In genomic region chr3:144550036-144550435, GRCm38 (mm10) we compare ENCODE assay signal across 24 mouse cellular contexts. TPM values are rescaled to one million over a fixed set of nuclear protein-coding genes. Genes with fewer than 3 reads are reported as not detected.
DNase-seq lines count a peak whose midpoint lies in the region; ATAC-seq and TF ChIP-seq lines count a peak whose summit lies in the region.
"Had no signal": no experiment of that assay in that cellular context is flagged by ENCODE, and none has a peak within 500 bp of the region (broad histone marks: within the 10 kb centered on the region; RNA-seq: fewer than 3 reads in every experiment).

No protein-coding gene starts in this region.

- TF ChIP-seq CTCF in forebrain, postnatal 0 days (IDR thresholded peaks at IDR 0.05; ENCODE audit: low read depth), result no peak
- no peak for TF ChIP-seq CTCF in gastrocnemius, adult 2 months (IDR thresholded peaks at IDR 0.05)
- TF ChIP-seq CTCF in heart, adult 2 months (IDR thresholded peaks at IDR 0.05), result no peak
- TF ChIP-seq CTCF in thymus, adult 2 months (IDR thresholded peaks at IDR 0.05; ENCODE audit: borderline replicate concordance, control insufficient read depth, extremely low read depth, insufficient read depth, low read length, poor library complexity), result no peak

- H3K4me3 ChIP-seq in forebrain, embryonic 12.5 days (replicated peaks), result no peak overlapping the region
- H3K4me3 ChIP-seq in forebrain, postnatal 0 days (ENCODE audit: low read depth, low read length), result no peak overlapping the region
- H3K4me3 ChIP-seq in gastrocnemius, adult 2 months, result peak overlapping the region; percentile 24
- no peak overlapping the region for H3K4me3 ChIP-seq in heart, adult 2 months
- no peak overlapping the region for H3K4me3 ChIP-seq in thymus, adult 2 months (ENCODE audit: control insufficient read depth, insufficient read depth, low read length)
- H3K4me3 ChIP-seq: embryonic facial prominence, embryonic 10.5 days; embryonic facial prominence, embryonic 12.5 days had no signal

- TF ChIP-seq POLR2A in heart, adult 2 months (IDR thresholded peaks at IDR 0.05; ENCODE audit: insufficient read depth, low read depth, low read length), result no peak
- TF ChIP-seq POLR2A in thymus, adult 2 months (IDR thresholded peaks at IDR 0.05; ENCODE audit: control insufficient read depth, extremely low read depth, insufficient read depth, low read length, poor library complexity), result no peak

- DNase-seq in forebrain, postnatal 0 days, result no peak
- DNase-seq in gastrocnemius, adult 2 months, result peak; percentile 70
- DNase-seq in gastrocnemius, postnatal 10 days, result no peak
- DNase-seq in heart, adult 11 months, result peak; percentile 60
- DNase-seq in heart, adult 2 months, result no peak
- DNase-seq in thymus, adult 2 months, result no peak
- no peak for DNase-seq in thymus, postnatal 36 days
- DNase-seq: adrenal gland, adult 8-10 months; adrenal gland, postnatal 14 days; adrenal gland, postnatal 36 days; B cell, adult 2 months; cerebellum, adult 11-12 months; cerebellum, adult 2 months; cerebellum, adult 9-10 months; cerebellum, postnatal 10 days; cerebellum, postnatal 25 days had no signal

- 94% methylated on average over 5 of the region's 5 CpGs for WGBS in forebrain, embryonic 12.5 days
- 86% methylated on average over 5 of the region's 5 CpGs for WGBS in forebrain, postnatal 0 days
- WGBS in heart, adult 2 months, result 92% methylated on average over 5 of the region's 5 CpGs
- WGBS in thymus, adult 2 months, result 91% methylated on average over 5 of the region's 5 CpGs

- H3K27ac ChIP-seq in forebrain, embryonic 12.5 days, result peak overlapping the region; percentile 50
- H3K27ac ChIP-seq in forebrain, postnatal 0 days (ENCODE audit: low read depth, low read length), result no peak overlapping the region
- peak overlapping the region; percentile 87 for H3K27ac ChIP-seq in gastrocnemius, adult 2 months
- no peak overlapping the region for H3K27ac ChIP-seq in heart, adult 2 months
- H3K27ac ChIP-seq in thymus, adult 2 months (ENCODE audit: control insufficient read depth, insufficient read depth, low read length), result peak overlapping the region; percentile 58; the same call in 1 of the 2 replicates
- H3K27ac ChIP-seq: embryonic facial prominence, embryonic 10.5 days; embryonic facial prominence, embryonic 12.5 days had no signal

- peaks cover 53% of the 10 kb centered on the region for H3K4me1 ChIP-seq in forebrain, embryonic 12.5 days
- peaks cover 18% of the 10 kb centered on the region for H3K4me1 ChIP-seq in forebrain, postnatal 0 days (ENCODE audit: insufficient read depth)
- H3K4me1 ChIP-seq in heart, adult 2 months (ENCODE audit: control insufficient read depth, insufficient read depth, low read length), result no peaks in the 10 kb centered on the region; the same call in 1 of the 2 replicates
- peaks cover 32% of the 10 kb centered on the region for H3K4me1 ChIP-seq in thymus, adult 2 months (replicated peaks; ENCODE audit: control insufficient read depth, insufficient read depth, low read length)

- H3K27me3 ChIP-seq in forebrain, embryonic 12.5 days, result no peaks in the 10 kb centered on the region
- H3K27me3 ChIP-seq in forebrain, postnatal 0 days (ENCODE audit: insufficient read depth, low read length), result no peaks in the 10 kb centered on the region
- H3K27me3 ChIP-seq in heart, adult 2 months (ENCODE audit: control insufficient read depth, insufficient read depth, low read length), result no peaks in the 10 kb centered on the region
- no peaks in the 10 kb centered on the region for H3K27me3 ChIP-seq in thymus, adult 2 months (ENCODE audit: control insufficient read depth, insufficient read depth, low read length)
- H3K27me3 ChIP-seq: CH12.LX; embryonic facial prominence, embryonic 12.5 days; Patski had no signal

- H3K9me3 ChIP-seq in forebrain, embryonic 12.5 days, result no peaks in the 10 kb centered on the region
- H3K9me3 ChIP-seq in forebrain, postnatal 0 days (ENCODE audit: low read length), result no peaks in the 10 kb centered on the region
- H3K9me3 ChIP-seq: embryonic facial prominence, embryonic 10.5 days; embryonic facial prominence, embryonic 12.5 days; G1E had no signal

- peaks cover 2% of the 10 kb centered on the region; the same call in 1 of the 2 replicates for H3K79me2 ChIP-seq in heart, adult 2 months (replicated peaks; ENCODE audit: control insufficient read depth, insufficient read depth, low read length)

- H3K36me3 ChIP-seq in forebrain, embryonic 12.5 days (replicated peaks), result no peaks in the 10 kb centered on the region
- no peaks in the 10 kb centered on the region for H3K36me3 ChIP-seq in forebrain, postnatal 0 days (ENCODE audit: insufficient read depth)
- H3K36me3 ChIP-seq in heart, adult 2 months (ENCODE audit: control insufficient read depth, insufficient read depth, low read length), result no peaks in the 10 kb centered on the region
- no peaks in the 10 kb centered on the region for H3K36me3 ChIP-seq in thymus, adult 2 months (ENCODE audit: control insufficient read depth, insufficient read depth, low read length)
- H3K36me3 ChIP-seq: embryonic facial prominence, embryonic 10.5 days; embryonic facial prominence, embryonic 12.5 days had no signal

- no peak for ATAC-seq in forebrain, embryonic 12.5 days (ENCODE audit: low FRiP score)
- ATAC-seq in forebrain, postnatal 0 days, result no peak
- ATAC-seq: activated CD4-positive, CD25-positive, alpha-beta regulatory T cell, adult 4 months; CD4-positive, CD25-positive, alpha-beta regulatory T cell, adult 4 months; Patski had no signal

- intact Hi-C loops in gastrocnemius, adult 2 months (cut with DNase I), result loop anchor here (5.0 kb wide), 1 partner anchor 43 kb away; no protein-coding TSS in a partner anchor
- intact Hi-C loops in heart, adult 2 months (cut with DNase I), result no loop called here

- H3K4me2 ChIP-seq in forebrain, embryonic 12.5 days, result no peak overlapping the region
- H3K4me2 ChIP-seq in forebrain, postnatal 0 days (ENCODE audit: low read depth), result no peak overlapping the region
- H3K4me2 ChIP-seq: embryonic facial prominence, embryonic 12.5 days had no signal

- no peak for TF ChIP-seq EP300 in heart, adult 2 months (IDR thresholded peaks at IDR 0.05; ENCODE audit: insufficient read depth, low read depth, low read length)

- H3K9ac ChIP-seq in forebrain, embryonic 12.5 days, result no peak overlapping the region
- H3K9ac ChIP-seq in forebrain, postnatal 0 days, result no peak overlapping the region
- no peak overlapping the region for H3K9ac ChIP-seq in heart, adult 2 months (ENCODE audit: low read depth, low read length)
- H3K9ac ChIP-seq: embryonic facial prominence, embryonic 12.5 days had no signal

RNA-seq across cellular contexts. Expression of gene Hs2st1, which starts 19.9 kb away (rescaled TPM):
- 35.7 and 39.1 TPM in 2 replicates for polyA plus RNA-seq in forebrain, embryonic 12.5 days (2016; fragmentation: Nextera tagmentation; extraction: Ambion mirVana)
- 47.1 and 57.7 TPM in 2 replicates for total RNA-seq in forebrain, postnatal 0 days (2014; rRNA removed)
- 9.9 and 14.1 TPM in 2 replicates for polyA plus RNA-seq in forebrain, postnatal 0 days (2015; fragmentation: Nextera tagmentation; extraction: Ambion mirVana)
- total RNA-seq in gastrocnemius, adult 2 months (2021), result 10 to 100 TPM; 12.8 to 14.8 TPM
- total RNA-seq in gastrocnemius, postnatal 10 days (2021), result 10 to 100 TPM; 22.0 to 27.4 TPM
- total RNA-seq in heart, adult 2 months (2021), result 1 to 10 TPM; 7.2 to 8.4 TPM
- 2.3 and 5.2 TPM in 2 replicates for polyA plus RNA-seq in heart, adult 2 months (2012; rRNA removed)
- 7.8 and 8.2 TPM in 2 replicates for polyA plus RNA-seq in thymus, adult 2 months (2012; rRNA removed)

RNA-seq across cellular contexts. Expression of gene Selenof, which starts 20.1 kb away (rescaled TPM):
- 467 and 480 TPM in 2 replicates for polyA plus RNA-seq in forebrain, embryonic 12.5 days (2016; fragmentation: Nextera tagmentation; extraction: Ambion mirVana)
- 347 and 486 TPM in 2 replicates for total RNA-seq in forebrain, postnatal 0 days (2014; rRNA removed)
- 660 and 719 TPM in 2 replicates for polyA plus RNA-seq in forebrain, postnatal 0 days (2015; fragmentation: Nextera tagmentation; extraction: Ambion mirVana)
- total RNA-seq in gastrocnemius, adult 2 months (2021), result 100 to 1,000 TPM; 115 to 122 TPM
- 100 to 1,000 TPM; 197 to 208 TPM for total RNA-seq in gastrocnemius, postnatal 10 days (2021)
- total RNA-seq in heart, adult 2 months (2021), result 100 to 1,000 TPM; 127 to 136 TPM
- 97.2 and 155 TPM in 2 replicates for polyA plus RNA-seq in heart, adult 2 months (2012; rRNA removed)
- 113 and 129 TPM in 2 replicates for polyA plus RNA-seq in thymus, adult 2 months (2012; rRNA removed)

Comparison
In these comparisons a context has a peak if more than half of its experiments do, and no peak if none do; other contexts are left out.
1. H3K27ac ChIP-seq: peak in forebrain, embryonic 12.5 days (single experiment), gastrocnemius, adult 2 months (single experiment) and thymus, adult 2 months (single experiment); none in forebrain, postnatal 0 days (single experiment) and heart, adult 2 months (single experiment).
2. DNase-seq: peak in gastrocnemius, adult 2 months (single experiment) and heart, adult 11 months (single experiment); none in forebrain, postnatal 0 days (single experiment), gastrocnemius, postnatal 10 days (single experiment), heart, adult 2 months (0 of 2), thymus, adult 2 months (single experiment) and thymus, postnatal 36 days (0 of 2).